Mouse (Mus musculus) liver, adult 2 months (tissue): Measurements from ENCODE around the gene Rogdi.

Experiments
- CTCF ChIP-seq: fragments of 200-500 bp; IDR thresholded peaks from 2 replicates; pipeline ENCODE4 v1.5.1; 2011; ENCODE audit warnings: low read depth, low read length, control low read depth
- POLR2A ChIP-seq: fragments of 200-500 bp; IDR thresholded peaks from 2 replicates; pipeline ENCODE4 v1.6.1; 2011; ENCODE audit warnings: low read length, control low read depth; ENCODE audit not compliant: insufficient read depth; ENCODE audit errors: extremely low read depth

- TF ChIP-seq CTCF (no peak), POLR2A (no peak)
Measured at GRCm38 (mm10) chr16:4984717-4985116, 28.6 kb downstream of the Rogdi start.
